Mouse (Mus musculus): ENCODE measurements at regions not wholly inside any gene's neighbourhood (a gene's known extent, or its start where the extent isn't known, plus 50 kb on each side); places are given as distances from the start of the nearest gene placed in this dataset.

DNA sequence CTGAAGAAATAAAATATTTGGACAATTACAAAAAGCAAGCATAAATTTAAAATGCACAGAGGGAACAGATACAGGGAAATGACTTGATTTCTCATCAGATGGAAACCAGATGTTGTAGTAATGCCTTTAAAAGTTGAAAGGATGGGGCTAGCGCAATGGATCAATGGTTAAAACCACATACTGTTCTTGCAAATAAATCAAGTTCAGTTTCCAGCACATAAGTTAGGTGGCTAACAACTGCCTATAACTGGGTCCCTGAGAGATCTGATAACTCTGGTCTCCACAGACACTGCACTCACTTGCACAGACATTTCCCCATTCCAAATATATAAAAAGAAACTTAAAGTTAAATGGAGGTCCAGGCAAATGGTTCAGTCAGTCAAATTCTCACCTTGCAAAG, 699.7 kb downstream of the Tmem114 start:
- H3K27me3 ChIP-seq (replicated peaks; ENCODE audit: low read depth, poor library complexity, severe bottlenecking) = no peaks in the 10 kb centered on the region
- H3K27ac ChIP-seq (replicated peaks) = no peak overlapping the region
- H3K4me1 ChIP-seq = 0 out of 2 replicates have a peak, but pooled peaks cover 4% of the 10 kb centered on the region
- H3K4me3 ChIP-seq = no peak overlapping the region
- no peaks in the 10 kb centered on the region for H3K9me3 ChIP-seq
- 69% methylated on average over 1 of the region's 1 CpGs for WGBS
- no peak for DNase-seq (ENCODE audit: low spot score)
- H3K36me3 ChIP-seq (replicated peaks) = no peaks in the 10 kb centered on the region

DNA sequence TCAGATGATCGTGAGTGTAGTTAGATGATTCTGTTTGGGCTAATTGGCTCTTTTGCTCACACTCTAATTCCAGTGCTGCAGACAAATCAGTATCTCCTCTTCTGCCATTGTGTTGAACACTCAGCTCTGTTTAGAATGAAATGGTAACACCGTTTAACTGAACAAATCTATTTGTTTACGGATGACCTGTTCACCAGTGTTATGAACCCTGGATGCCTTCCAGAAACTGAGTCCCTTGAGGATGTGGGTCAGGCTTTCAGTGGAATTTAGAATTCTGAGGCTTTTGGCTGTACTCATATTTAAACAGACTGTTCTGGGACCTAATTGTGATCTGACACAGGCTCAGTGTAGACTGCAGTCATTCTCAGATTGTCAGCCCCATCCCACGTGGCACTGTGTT, 723.5 kb downstream of the Tmem114 start:
- H3K27ac ChIP-seq (replicated peaks) = no peak overlapping the region
- H3K36me3 ChIP-seq (replicated peaks) = no peaks in the 10 kb centered on the region
- no peaks in the 10 kb centered on the region for H3K9me3 ChIP-seq
- H3K4me1 ChIP-seq = no peaks in the 10 kb centered on the region
- no peak for DNase-seq (ENCODE audit: low spot score)
- no peaks in the 10 kb centered on the region for H3K27me3 ChIP-seq (replicated peaks; ENCODE audit: low read depth, poor library complexity, severe bottlenecking)
- 68% methylated on average over 4 of the region's 4 CpGs for WGBS
- no peak overlapping the region for H3K4me3 ChIP-seq

DNA sequence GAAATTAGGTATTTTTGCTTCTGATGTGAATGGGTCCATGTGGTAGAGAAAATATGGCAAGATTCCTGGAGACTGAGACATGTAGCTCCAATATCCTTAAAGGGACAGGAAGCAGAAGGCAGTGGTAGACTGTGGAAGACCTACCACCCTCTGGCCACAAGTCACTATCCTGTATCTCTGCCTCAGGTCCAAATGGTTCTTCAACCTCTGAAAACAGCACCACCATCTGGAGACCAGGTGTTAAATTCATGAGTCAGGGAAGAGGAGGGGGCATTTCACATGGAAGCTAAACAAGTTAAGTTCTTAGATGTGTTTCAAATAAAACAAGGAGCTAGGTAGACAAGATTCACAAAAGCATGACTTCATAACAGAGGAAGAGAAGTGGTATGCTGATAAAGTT, 739.5 kb downstream of the Tmem114 start:
- Histone ChIP-seq H3K27me3 (replicated peaks; ENCODE audit: low read depth, poor library complexity, severe bottlenecking) (no peaks in the 10 kb centered on the region), H3K4me1 (no peaks in the 10 kb centered on the region), H3K36me3 (replicated peaks) (no peaks in the 10 kb centered on the region), H3K27ac (replicated peaks) (no peak overlapping the region), H3K4me3 (no peak overlapping the region), H3K9me3 (no peaks in the 10 kb centered on the region)
- DNase-seq (ENCODE audit: low spot score) = no peak

DNA sequence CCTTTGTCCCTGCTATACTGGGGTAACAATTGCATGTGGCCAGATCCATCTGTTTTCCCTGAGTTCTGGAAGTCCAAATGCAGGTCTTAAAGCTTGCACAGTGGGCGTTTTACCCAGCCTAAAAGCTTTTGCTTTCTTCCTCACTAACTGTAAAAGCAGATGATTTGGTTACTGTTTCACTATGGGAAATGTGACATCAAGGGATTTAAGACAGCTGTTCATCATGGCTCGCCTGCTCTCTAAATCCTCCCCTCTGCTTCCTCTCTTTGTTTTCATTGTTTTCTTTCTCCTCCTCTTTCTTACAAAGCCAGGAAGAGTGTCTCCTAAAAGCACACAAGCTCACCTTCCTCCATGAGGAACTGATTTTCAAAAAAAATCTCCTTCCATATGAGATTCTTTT, 758.8 kb downstream of the Tmem114 start:
- H3K36me3 ChIP-seq (replicated peaks) = no peaks in the 10 kb centered on the region
- 49% methylated on average over 2 of the region's 2 CpGs for WGBS
- no peaks in the 10 kb centered on the region for H3K27me3 ChIP-seq (replicated peaks; ENCODE audit: low read depth, poor library complexity, severe bottlenecking)
- H3K27ac ChIP-seq (replicated peaks) = peak overlapping the region; percentile 11; the same call in 1 of the 2 replicates
- H3K4me3 ChIP-seq = no peak overlapping the region
- no peak for DNase-seq (ENCODE audit: low spot score)
- no peaks in the 10 kb centered on the region for H3K4me1 ChIP-seq
- H3K9me3 ChIP-seq = 0 out of 2 replicates have a peak, but pooled peaks cover 4% of the 10 kb centered on the region

DNA sequence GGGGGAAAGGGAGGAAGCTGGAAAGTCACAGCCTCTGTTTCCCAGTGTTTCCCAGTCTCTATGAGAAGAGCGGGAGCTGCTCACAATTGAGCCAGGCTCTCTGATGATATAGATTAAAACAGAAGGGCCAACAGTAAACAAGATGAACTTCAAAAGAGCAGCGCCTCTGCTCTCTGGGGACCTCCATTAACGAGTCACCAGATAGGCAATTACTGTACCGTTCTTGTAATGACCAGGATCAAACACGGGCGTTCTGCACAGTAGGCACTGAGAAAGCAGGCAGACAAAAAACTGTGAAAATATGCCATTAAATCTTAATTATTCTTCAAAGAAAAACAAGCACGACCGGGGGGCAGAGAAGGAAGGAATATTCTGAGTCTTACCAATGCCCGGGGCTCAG, 766.8 kb downstream of the Tmem114 start:
- Histone ChIP-seq H3K27me3 (replicated peaks; ENCODE audit: low read depth, poor library complexity, severe bottlenecking) (no peaks in the 10 kb centered on the region), H3K27ac (replicated peaks) (peak overlapping the region; percentile 44), H3K4me1 (peaks cover 8% of the 10 kb centered on the region), H3K4me3 (no peak overlapping the region), H3K9me3 (no peaks in the 10 kb centered on the region), H3K36me3 (replicated peaks) (no peaks in the 10 kb centered on the region)
- no peak for DNase-seq (ENCODE audit: low spot score)
- WGBS = 62% methylated on average over 9 of the region's 9 CpGs

DNA sequence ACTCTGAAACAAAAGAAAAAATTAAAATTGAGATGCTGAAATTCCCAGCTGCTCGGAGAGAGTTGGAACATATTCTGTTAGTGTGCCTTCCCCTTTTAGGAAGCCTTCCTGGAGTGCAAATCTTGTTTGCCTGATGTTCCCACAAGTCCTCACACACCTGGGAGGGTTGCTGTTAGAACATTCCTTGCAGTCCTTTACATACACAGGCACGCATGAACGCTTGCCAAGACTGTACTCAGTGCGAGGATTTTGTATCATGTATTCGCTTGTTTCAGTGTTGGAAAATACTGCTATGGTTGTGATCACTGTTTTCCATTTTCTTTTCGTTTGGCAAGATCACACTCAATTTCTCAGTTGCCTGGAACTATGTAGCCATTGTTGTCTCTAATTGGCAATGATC, 770.5 kb downstream of the Tmem114 start:
- H3K4me3 ChIP-seq = no peak overlapping the region
- DNase-seq (ENCODE audit: low spot score) = no peak
- H3K36me3 ChIP-seq (replicated peaks) = no peaks in the 10 kb centered on the region
- 90% methylated on average over 6 of the region's 6 CpGs for WGBS
- no peaks in the 10 kb centered on the region for H3K27me3 ChIP-seq (replicated peaks; ENCODE audit: low read depth, poor library complexity, severe bottlenecking)
- H3K4me1 ChIP-seq = peaks cover 8% of the 10 kb centered on the region
- H3K9me3 ChIP-seq = no peaks in the 10 kb centered on the region
- no peak overlapping the region for H3K27ac ChIP-seq (replicated peaks)

DNA sequence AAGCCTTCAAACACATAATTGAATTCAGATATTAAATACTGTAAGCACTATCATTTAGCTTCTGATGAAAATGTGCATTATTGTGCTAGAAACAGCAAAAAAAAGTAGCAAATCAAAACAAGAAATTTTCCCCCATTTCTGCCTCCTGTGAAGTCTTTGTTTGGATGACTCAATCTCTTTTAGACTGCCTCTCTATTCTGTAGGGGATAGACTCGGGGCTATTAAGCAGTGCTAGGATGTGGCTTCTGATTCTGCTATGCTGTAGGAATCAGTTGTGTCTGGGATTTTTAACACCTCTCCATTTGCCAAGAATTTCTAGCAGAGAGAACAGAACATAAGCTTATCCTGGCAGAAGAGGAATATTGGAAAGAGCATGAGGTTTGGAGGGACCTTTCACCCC, 775.2 kb downstream of the Tmem114 start:
- Histone ChIP-seq H3K4me1 (no peaks in the 10 kb centered on the region), H3K4me3 (no peak overlapping the region), H3K36me3 (replicated peaks) (no peaks in the 10 kb centered on the region), H3K9me3 (no peaks in the 10 kb centered on the region), H3K27ac (replicated peaks) (no peak overlapping the region), H3K27me3 (replicated peaks; ENCODE audit: low read depth, poor library complexity, severe bottlenecking) (no peaks in the 10 kb centered on the region)
- WGBS = 56% methylated on average over 1 of the region's 1 CpGs
- no peak for DNase-seq (ENCODE audit: low spot score)

DNA sequence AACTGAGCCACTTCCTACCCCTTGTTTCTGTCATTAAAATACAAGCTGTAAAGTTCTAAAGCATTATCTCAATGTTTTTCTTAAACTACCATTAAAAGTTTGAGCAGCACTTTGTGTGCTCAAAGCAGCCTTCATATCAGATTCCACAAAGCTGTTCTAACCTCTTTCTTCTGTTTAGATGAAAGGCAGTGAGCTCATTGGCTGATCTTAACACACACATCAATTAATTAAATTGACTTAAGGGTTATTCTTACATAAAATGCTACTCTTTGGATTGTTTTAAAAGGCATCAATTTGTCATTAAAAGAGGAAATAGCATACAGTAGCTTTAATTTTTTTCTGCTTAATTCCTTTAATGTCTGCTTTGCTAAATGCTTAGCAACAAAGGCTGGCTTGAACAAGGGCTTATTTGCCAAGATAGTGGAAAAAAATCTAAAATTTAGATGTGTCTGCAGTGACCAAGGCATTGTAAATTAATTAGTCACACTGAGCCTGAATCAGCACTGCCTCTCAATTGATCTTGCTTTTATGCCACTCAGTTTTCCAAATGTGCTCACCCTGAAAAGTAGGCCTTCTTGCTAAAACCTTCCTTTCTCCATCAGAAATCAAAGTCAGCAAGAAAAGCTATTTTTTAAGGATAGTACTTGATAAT, 777.5 kb downstream of the Tmem114 start:
- no peak overlapping the region for H3K27ac ChIP-seq (replicated peaks)
- H3K9me3 ChIP-seq = no peaks in the 10 kb centered on the region
- H3K4me3 ChIP-seq = no peak overlapping the region
- no peaks in the 10 kb centered on the region for H3K27me3 ChIP-seq (replicated peaks; ENCODE audit: low read depth, poor library complexity, severe bottlenecking)
- H3K36me3 ChIP-seq (replicated peaks) = no peaks in the 10 kb centered on the region
- H3K4me1 ChIP-seq = no peaks in the 10 kb centered on the region
- DNase-seq (ENCODE audit: low spot score) = no peak

DNA sequence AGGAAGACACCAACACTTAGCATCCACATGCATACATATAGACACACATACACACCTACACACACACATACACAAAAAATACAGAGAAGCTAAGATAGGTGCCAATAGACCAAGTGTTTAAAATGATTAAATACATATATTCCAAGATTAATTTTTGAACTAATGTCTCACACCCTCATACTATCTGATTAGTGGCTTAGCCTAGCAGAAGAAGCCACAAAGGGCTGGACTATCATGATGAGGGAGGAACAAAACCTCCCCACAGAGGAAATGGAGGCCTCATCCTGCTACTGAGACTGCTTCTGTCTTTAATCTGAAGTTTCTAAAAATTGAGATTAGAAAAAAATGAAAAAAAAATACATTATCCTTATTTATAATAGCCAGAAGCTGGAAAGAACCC, 780.6 kb downstream of the Tmem114 start:
- Histone ChIP-seq H3K4me1 (no peaks in the 10 kb centered on the region), H3K27me3 (replicated peaks; ENCODE audit: low read depth, poor library complexity, severe bottlenecking) (no peaks in the 10 kb centered on the region), H3K27ac (replicated peaks) (no peak overlapping the region), H3K9me3 (no peaks in the 10 kb centered on the region), H3K4me3 (no peak overlapping the region), H3K36me3 (replicated peaks) (no peaks in the 10 kb centered on the region)
- no peak for DNase-seq (ENCODE audit: low spot score)

DNA sequence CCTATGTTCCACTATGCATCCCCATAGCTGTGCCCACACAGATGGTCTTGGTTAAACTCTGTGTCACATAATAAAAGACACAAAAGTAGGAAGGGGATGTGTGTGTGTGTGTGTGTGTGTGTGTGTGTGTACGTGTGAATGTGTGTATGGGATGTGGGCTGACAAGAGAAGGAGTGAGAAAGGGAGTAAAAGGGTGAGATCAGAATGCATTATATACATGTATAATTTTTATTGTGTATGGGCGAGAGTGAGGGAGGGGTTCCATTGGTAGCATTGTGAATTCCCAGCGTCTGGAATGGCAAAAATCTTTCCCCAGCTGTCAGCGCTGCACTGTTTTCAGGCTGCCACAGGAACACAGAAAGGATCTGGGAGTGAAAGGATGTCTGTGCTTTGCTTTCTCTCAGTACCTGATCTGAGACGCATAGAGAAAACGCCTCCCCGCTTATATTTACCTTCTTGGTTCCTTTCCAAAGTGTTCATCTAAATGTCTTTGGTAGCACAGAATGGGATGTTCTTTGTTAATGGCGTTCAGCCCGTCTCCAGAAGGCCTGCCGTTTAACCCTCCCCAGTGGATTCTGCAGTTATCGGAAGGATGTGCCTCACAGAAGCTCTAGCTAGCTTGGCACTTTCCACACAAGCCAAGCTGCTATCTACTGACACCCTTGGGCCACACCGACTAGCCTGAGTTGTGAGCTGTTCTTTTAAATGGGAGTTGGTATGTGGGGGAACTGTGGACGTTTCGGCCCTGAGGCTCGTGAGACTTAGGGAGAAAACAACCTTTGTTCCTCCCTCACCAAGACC, 785.8 kb downstream of the Tmem114 start:
- Histone ChIP-seq H3K4me1 (peaks cover 9% of the 10 kb centered on the region; the same call in 1 of the 2 replicates), H3K9me3 (no peaks in the 10 kb centered on the region), H3K27me3 (replicated peaks; ENCODE audit: low read depth, poor library complexity, severe bottlenecking) (no peaks in the 10 kb centered on the region), H3K27ac (replicated peaks) (no peak overlapping the region), H3K36me3 (replicated peaks) (no peaks in the 10 kb centered on the region), H3K4me3 (no peak overlapping the region)
- 70% methylated on average over 15 of the region's 15 CpGs for WGBS
- DNase-seq (ENCODE audit: low spot score) = no peak

DNA sequence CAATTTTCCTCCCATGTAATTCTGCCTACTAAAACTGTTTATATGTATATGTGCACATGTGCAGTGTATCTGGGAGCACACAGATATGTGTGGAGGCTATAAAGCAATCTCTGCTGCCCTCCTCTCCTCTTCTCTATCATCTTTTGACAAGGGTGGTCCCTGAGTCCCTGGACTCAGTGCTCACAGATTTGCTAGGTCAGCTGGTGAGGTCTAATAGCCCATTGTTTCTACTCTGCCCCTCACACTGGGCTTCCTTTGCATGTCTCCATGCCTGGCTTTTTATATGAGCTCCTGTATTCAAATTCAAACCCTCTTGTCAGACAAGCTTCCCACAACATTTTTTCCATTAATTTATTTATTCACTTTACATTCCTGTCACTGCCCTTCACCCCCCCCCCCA, 786.9 kb downstream of the Tmem114 start:
- Histone ChIP-seq H3K4me3 (no peak overlapping the region), H3K27ac (replicated peaks) (no peak overlapping the region), H3K27me3 (replicated peaks; ENCODE audit: low read depth, poor library complexity, severe bottlenecking) (no peaks in the 10 kb centered on the region), H3K36me3 (replicated peaks) (no peaks in the 10 kb centered on the region), H3K4me1 (peaks cover 9% of the 10 kb centered on the region; the same call in 1 of the 2 replicates), H3K9me3 (no peaks in the 10 kb centered on the region)
- DNase-seq (ENCODE audit: low spot score) = no peak

DNA sequence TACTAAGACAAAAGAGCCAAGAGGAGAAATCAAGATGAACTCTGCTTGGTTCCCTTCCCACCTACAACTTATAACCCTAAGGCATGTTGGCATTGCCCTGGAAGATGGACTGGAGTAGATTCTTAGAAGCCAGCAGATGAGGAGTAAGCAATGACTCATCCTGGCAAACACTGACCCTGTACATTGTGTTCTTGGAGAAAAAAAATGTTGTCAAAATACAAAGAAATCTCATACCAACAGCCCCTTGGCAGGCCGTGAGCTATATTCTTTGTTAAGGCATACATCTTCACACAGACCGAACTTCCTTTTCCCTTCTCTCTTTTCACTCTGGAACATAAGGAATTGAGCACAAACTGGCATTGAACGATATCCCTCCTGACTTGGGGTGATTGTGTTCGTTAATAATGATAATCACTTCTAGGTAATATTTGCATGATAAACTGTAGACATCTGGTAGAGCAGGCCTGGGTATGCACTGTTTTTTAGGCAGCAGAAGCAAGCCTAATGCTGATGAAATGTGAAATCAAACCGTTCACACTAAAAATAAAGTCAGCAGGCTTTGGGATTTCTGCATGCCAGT, 787.7 kb downstream of the Tmem114 start:
- H3K27me3 ChIP-seq (replicated peaks; ENCODE audit: low read depth, poor library complexity, severe bottlenecking) = no peaks in the 10 kb centered on the region
- no peak for DNase-seq (ENCODE audit: low spot score)
- H3K4me1 ChIP-seq = peaks cover 15% of the 10 kb centered on the region
- no peak overlapping the region for H3K4me3 ChIP-seq
- no peaks in the 10 kb centered on the region for H3K36me3 ChIP-seq (replicated peaks)
- H3K9me3 ChIP-seq = no peaks in the 10 kb centered on the region
- H3K27ac ChIP-seq (replicated peaks) = no peak overlapping the region
- WGBS = 78% methylated on average over 5 of the region's 5 CpGs

DNA sequence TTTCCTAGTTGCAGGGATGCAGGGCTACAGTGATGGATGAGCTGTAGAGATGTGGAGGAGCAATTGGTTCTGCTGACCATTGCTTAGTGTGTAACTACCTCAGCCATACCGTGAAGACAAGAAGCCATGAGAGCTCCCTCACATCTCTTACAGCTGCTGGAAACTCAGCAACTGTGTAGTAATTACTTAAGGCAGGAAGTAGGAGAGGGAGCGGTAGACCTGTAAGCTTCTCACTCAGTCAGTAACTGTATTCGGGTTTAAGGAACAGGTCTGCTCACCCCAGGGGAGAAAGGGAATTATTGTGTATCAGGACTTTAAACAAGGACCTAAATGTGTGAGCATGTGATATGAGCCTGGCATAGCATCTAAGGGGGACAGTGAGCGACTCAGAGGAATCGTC, 788.6 kb downstream of the Tmem114 start:
- Histone ChIP-seq H3K36me3 (replicated peaks) (no peaks in the 10 kb centered on the region), H3K27ac (replicated peaks) (no peak overlapping the region), H3K27me3 (replicated peaks; ENCODE audit: low read depth, poor library complexity, severe bottlenecking) (no peaks in the 10 kb centered on the region), H3K4me3 (no peak overlapping the region), H3K4me1 (peaks cover 16% of the 10 kb centered on the region), H3K9me3 (no peaks in the 10 kb centered on the region)
- 74% methylated on average over 5 of the region's 5 CpGs for WGBS
- DNase-seq (ENCODE audit: low spot score) = no peak

Data from embryonic facial prominence, embryonic 10.5 days (tissue).